Comparison of ENCODE assay signal across 20 mouse cellular contexts in the genomic region with DNA sequence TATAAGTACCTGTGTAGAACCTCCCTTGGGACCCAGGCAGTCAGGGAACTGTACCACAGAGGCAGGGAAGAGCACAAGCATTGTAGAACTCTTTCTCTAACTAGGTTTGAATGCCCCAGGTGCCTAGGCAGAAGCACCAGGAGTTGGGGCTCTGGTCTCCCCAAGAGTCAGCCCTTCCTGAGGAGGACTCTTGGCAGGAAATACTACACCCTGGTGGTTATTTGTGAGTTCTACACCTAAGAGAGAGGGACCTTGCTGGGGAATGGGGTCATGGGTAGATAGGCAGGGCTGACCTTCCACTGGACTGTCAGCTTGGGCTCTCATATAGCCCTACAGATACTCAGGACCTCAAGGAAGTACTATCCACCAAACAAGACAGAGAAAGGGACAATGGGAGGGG. TPM values are rescaled to one million over a fixed set of nuclear protein-coding genes. Genes with fewer than 3 reads are reported as not detected.
DNase-seq lines count a peak whose midpoint lies in the region; ATAC-seq and TF ChIP-seq lines count a peak whose summit lies in the region.
"Had no signal": no experiment of that assay in that cellular context is flagged by ENCODE, and none has a peak within 500 bp of the region (broad histone marks: within the 10 kb centered on the region; RNA-seq: fewer than 3 reads in every experiment).

No protein-coding gene starts in this region.

- TF ChIP-seq POLR2A in kidney, adult 2 months (IDR thresholded peaks at IDR 0.05; ENCODE audit: low read depth, low read length): no peak
- no peak for TF ChIP-seq POLR2A in small intestine, adult 2 months (IDR thresholded peaks at IDR 0.05; ENCODE audit: low read depth, low read length)

- no peak; the same call in 1 of the 2 replicates for TF ChIP-seq CTCF in kidney, adult 2 months (conservative IDR thresholded peaks at IDR 0.05; ENCODE audit: insufficient read depth, insufficient read length, low read depth, low read length)
- TF ChIP-seq CTCF in lung, embryonic 14.5 days (IDR thresholded peaks at IDR 0.05; ENCODE audit: low read depth): 0 out of 2 replicates have a peak, but pooled peaks have one; percentile 20
- 0 out of 2 replicates have a peak, but pooled peaks have one; percentile 14 for TF ChIP-seq CTCF in E14TG2a.4 (conservative IDR thresholded peaks at IDR 0.05; ENCODE audit: low read length)
- TF ChIP-seq CTCF in small intestine, adult 2 months (IDR thresholded peaks at IDR 0.05; ENCODE audit: extremely low read depth, insufficient read length, insufficient replicate concordance, low read depth, low read length): 0 out of 2 replicates have a peak, but pooled peaks have one; percentile 5

- no peaks in the 10 kb centered on the region for H3K27me3 ChIP-seq in kidney, adult 2 months (replicated peaks; ENCODE audit: control insufficient read depth, insufficient read depth, low read length)
- no peaks in the 10 kb centered on the region for H3K27me3 ChIP-seq in lung, embryonic 14.5 days (ENCODE audit: insufficient read depth, low read length)
- H3K27me3 ChIP-seq in E14TG2a.4 (ENCODE audit: insufficient read depth, low read length): peaks cover 5% of the 10 kb centered on the region; the same call in 1 of the 2 replicates
- no peaks in the 10 kb centered on the region for H3K27me3 ChIP-seq in small intestine, adult 2 months (ENCODE audit: control insufficient read depth, insufficient read depth, low read length)
- H3K27me3 ChIP-seq: hindbrain, embryonic 12.5 days; liver, embryonic 13.5 days; neural tube, embryonic 13.5 days had no signal

- H3K9ac ChIP-seq in lung, embryonic 14.5 days: no peak overlapping the region
- H3K9ac ChIP-seq: hindbrain, embryonic 12.5 days; liver, embryonic 13.5 days; neural tube, embryonic 13.5 days had no signal

- H3K36me3 ChIP-seq in kidney, adult 2 months (ENCODE audit: control insufficient read depth, insufficient read depth, low read length): no peaks in the 10 kb centered on the region
- H3K36me3 ChIP-seq in lung, embryonic 14.5 days (ENCODE audit: insufficient read depth): no peaks in the 10 kb centered on the region
- no peaks in the 10 kb centered on the region for H3K36me3 ChIP-seq in E14TG2a.4 (ENCODE audit: insufficient read depth, low read length)
- H3K36me3 ChIP-seq in small intestine, adult 2 months (ENCODE audit: control insufficient read depth, insufficient read depth, low read length): no peaks in the 10 kb centered on the region
- H3K36me3 ChIP-seq: hindbrain, embryonic 12.5 days; liver, embryonic 13.5 days; neural tube, embryonic 13.5 days had no signal

- no peak overlapping the region for H3K27ac ChIP-seq in kidney, adult 2 months (ENCODE audit: insufficient read depth, low read depth, low read length)
- no peak overlapping the region for H3K27ac ChIP-seq in lung, embryonic 14.5 days (ENCODE audit: low read depth)
- no peak overlapping the region for H3K27ac ChIP-seq in small intestine, adult 2 months (ENCODE audit: insufficient read depth, low read depth, low read length)
- H3K27ac ChIP-seq: hindbrain, embryonic 12.5 days; left cerebral cortex, adult 2 months; liver, embryonic 13.5 days; neural tube, embryonic 13.5 days had no signal

- H3K4me2 ChIP-seq in lung, embryonic 14.5 days: no peak overlapping the region
- H3K4me2 ChIP-seq: hindbrain, embryonic 12.5 days; liver, embryonic 13.5 days; neural tube, embryonic 13.5 days had no signal

- H3K4me1 ChIP-seq in kidney, adult 2 months (ENCODE audit: control insufficient read depth, insufficient read depth, low read length): peaks cover 9% of the 10 kb centered on the region
- peaks cover 11% of the 10 kb centered on the region for H3K4me1 ChIP-seq in lung, embryonic 14.5 days (ENCODE audit: insufficient read depth)
- no peaks in the 10 kb centered on the region for H3K4me1 ChIP-seq in E14TG2a.4 (replicated peaks; ENCODE audit: low read depth, low read length)
- H3K4me1 ChIP-seq in small intestine, adult 2 months (ENCODE audit: control insufficient read depth, insufficient read depth, insufficient read length, low read length): peaks cover 14% of the 10 kb centered on the region
- H3K4me1 ChIP-seq: hindbrain, embryonic 12.5 days had no signal

- H3K9me3 ChIP-seq in lung, embryonic 14.5 days (ENCODE audit: low read depth, low read length): no peaks in the 10 kb centered on the region
- no peaks in the 10 kb centered on the region for H3K9me3 ChIP-seq in E14TG2a.4 (ENCODE audit: low read length)
- H3K9me3 ChIP-seq: hindbrain, embryonic 12.5 days; liver, embryonic 13.5 days; neural tube, embryonic 13.5 days had no signal

- no peak overlapping the region for H3K4me3 ChIP-seq in kidney, adult 2 months (ENCODE audit: insufficient read depth, low read depth, low read length)
- no peak overlapping the region for H3K4me3 ChIP-seq in lung, embryonic 14.5 days (ENCODE audit: low read depth, low read length)
- H3K4me3 ChIP-seq in E14TG2a.4 (replicated peaks; ENCODE audit: low read length): no peak overlapping the region
- H3K4me3 ChIP-seq in small intestine, adult 2 months (ENCODE audit: low read depth, low read length): no peak overlapping the region
- H3K4me3 ChIP-seq: hindbrain, embryonic 12.5 days; left cerebral cortex, adult 2 months; liver, embryonic 13.5 days; megakaryocyte, embryonic 14.5 days; neural tube, embryonic 13.5 days had no signal

- DNase-seq in kidney, adult 2 months: peak; percentile 19
- DNase-seq in kidney, postnatal 14 days: no peak
- DNase-seq in lung, embryonic 14.5 days: no peak
- DNase-seq in lung, adult 18-20 months: no peak
- no peak for DNase-seq in testis, postnatal 14 days (ENCODE audit: low spot score)
- DNase-seq: adrenal gland, adult 2 months; cerebellum, adult 2 months; cerebellum, postnatal 36 days; gastrocnemius, postnatal 14 days; layer of hippocampus, adult 9-11 months; left cerebral cortex, postnatal 4 days; liver, embryonic 13.5 days; midbrain, embryonic 14.5 days; thymus, postnatal 14 days had no signal

- ATAC-seq in lung, embryonic 14.5 days (ENCODE audit: insufficient read depth): no peak

RNA-seq across cellular contexts. Expression of a gene that starts 3.3 kb away (rescaled TPM):
- polyA plus RNA-seq in kidney, adult 2 months (2012; rRNA removed): 232 and 278 TPM in 2 replicates
- 23.6 and 25.0 TPM in 2 replicates for polyA plus RNA-seq in lung, embryonic 14.5 days (2014; fragmentation: Nextera tagmentation; extraction: Ambion mirVana)
- 9.3 and 13.1 TPM in 2 replicates for polyA plus RNA-seq in small intestine, adult 2 months (2012; rRNA removed)
